Mouse (Mus musculus): ENCODE data around the gene Txk. TPM values are rescaled to one million over a fixed set of nuclear protein-coding genes. Genes with fewer than 3 reads are reported as not detected.

The Txk gene
- total and polyA plus RNA-seq, 3 experiments, result 0.10 to 0.23 TPM; not detected in 1

GRCm38 (mm10) chr5:72784719-72785118 is 32.1 kb upstream of the Txk start:
- TF ChIP-seq ZC3H11A (IDR thresholded peaks at IDR 0.05; ENCODE audit: low read depth, low read length) (no peak), GABPA (IDR thresholded peaks at IDR 0.05; ENCODE audit: low read depth, low read length) (no peak), EP300 (IDR thresholded peaks at IDR 0.05; ENCODE audit: low read depth in 1 of 2, low read length in 2 of 2) (no peak), ZNF384 (IDR thresholded peaks at IDR 0.05; ENCODE audit: low read depth, low read length) (no peak), MYB (IDR thresholded peaks at IDR 0.05; ENCODE audit: low read depth, low read length) (no peak), POLR2AphosphoS2 (IDR thresholded peaks at IDR 0.05; ENCODE audit: low read length) (no peak), UBTF (IDR thresholded peaks at IDR 0.05; ENCODE audit: borderline replicate concordance, insufficient read depth, low read depth, low read length) (no peak), CHD2 (IDR thresholded peaks at IDR 0.05; ENCODE audit: low read length) (no peak), MAFK (IDR thresholded peaks at IDR 0.05; ENCODE audit: borderline replicate concordance, low read depth, low read length) (no peak), TBP (IDR thresholded peaks at IDR 0.05; ENCODE audit: low read depth, low read length) (no peak), TAL1 (IDR thresholded peaks at IDR 0.05; ENCODE audit: low read length) (no peak), POLR2A (IDR thresholded peaks at IDR 0.05; ENCODE audit: control insufficient read depth in 1 of 2, insufficient read depth in 1 of 2, low read depth in 1 of 2, low read length in 2 of 2, poor library complexity in 1 of 2) (no peak), CHD1 (IDR thresholded peaks at IDR 0.05; ENCODE audit: low read depth, low read length) (no peak), SIN3A (IDR thresholded peaks at IDR 0.05; ENCODE audit: low read length) (no peak), USF1 (IDR thresholded peaks at IDR 0.05; ENCODE audit: low read depth, low read length) (no peak)
- Histone ChIP-seq H3K36me3 (ENCODE audit: control insufficient read depth in 1 of 2, insufficient read depth in 2 of 2, low read length in 2 of 2) (peaks cover 8 to 31% of the 10 kb centered on the region in 2 experiments), H3K9me3 (replicated peaks; ENCODE audit: insufficient read depth, low read length) (no peaks in the 10 kb centered on the region), H3K27ac (ENCODE audit: control insufficient read depth, low read depth, low read length) (no peak overlapping the region), H3K79me2 (ENCODE audit: control insufficient read depth, insufficient read depth, low read length, poor library complexity) (no peaks in the 10 kb centered on the region), H3K4me1 (ENCODE audit: control insufficient read depth in 1 of 2, insufficient read depth in 2 of 2, low read length in 2 of 2) (peaks cover 4 to 7% of the 10 kb centered on the region in 2 experiments), H3K9ac (ENCODE audit: control insufficient read depth, low read depth, low read length, poor library complexity, severe bottlenecking) (no peak overlapping the region), H3K27me3 (ENCODE audit: control insufficient read depth in 1 of 2, insufficient read depth in 2 of 2, low read length in 2 of 2) (no peaks in the 10 kb centered on the region), H3K4me3 (ENCODE audit: control insufficient read depth in 1 of 2, insufficient read depth in 1 of 2, low read depth in 2 of 2, low read length in 2 of 2) (no peak overlapping the region)
- no peak for DNase-seq (ENCODE audit: low read depth, low spot score)

GRCm38 (mm10) chr5:72783957-72784356 is 31.4 kb upstream of the Txk start:
- TF ChIP-seq JUND (IDR thresholded peaks at IDR 0.05; ENCODE audit: low read depth, low read length) (no peak), CHD1 (IDR thresholded peaks at IDR 0.05; ENCODE audit: low read depth, low read length) (no peak), CHD2 (IDR thresholded peaks at IDR 0.05; ENCODE audit: low read length) (no peak), KAT2A (conservative IDR thresholded peaks at IDR 0.05; ENCODE audit: low read depth, low read length) (no peak)
- H3K27ac ChIP-seq (ENCODE audit: control insufficient read depth, low read depth, low read length), result no peak overlapping the region
- peaks cover 8 to 37% of the 10 kb centered on the region in 2 experiments for H3K36me3 ChIP-seq (ENCODE audit: control insufficient read depth in 1 of 2, insufficient read depth in 2 of 2, low read length in 2 of 2)
- no peak for DNase-seq (ENCODE audit: low read depth, low spot score)
- no peaks in the 10 kb centered on the region for H3K79me2 ChIP-seq (ENCODE audit: control insufficient read depth, insufficient read depth, low read length, poor library complexity)
- H3K9ac ChIP-seq (ENCODE audit: control insufficient read depth, low read depth, low read length, poor library complexity, severe bottlenecking), result no peak overlapping the region
- no peaks in the 10 kb centered on the region for H3K9me3 ChIP-seq (replicated peaks; ENCODE audit: insufficient read depth, low read length)
- no peaks in the 10 kb centered on the region for H3K27me3 ChIP-seq (ENCODE audit: control insufficient read depth in 1 of 2, insufficient read depth in 2 of 2, low read length in 2 of 2)
- peaks cover 4 to 7% of the 10 kb centered on the region in 2 experiments for H3K4me1 ChIP-seq (ENCODE audit: control insufficient read depth in 1 of 2, insufficient read depth in 2 of 2, low read length in 2 of 2)
- H3K4me3 ChIP-seq (ENCODE audit: control insufficient read depth in 1 of 2, insufficient read depth in 1 of 2, low read depth in 2 of 2, low read length in 2 of 2), result no peak overlapping the region
